Mouse (Mus musculus) CH12.LX (cell line): ENCODE measurements around the gene Ecsit.

ENCODE experiments used
- CTCF ChIP-seq, 2 experiments: IDR thresholded peaks in 1 of 2; conservative IDR thresholded peaks in 1 of 2; 2 replicates each; pipeline ENCODE4 v1.5.1; 2011 to 2012; ENCODE audit warnings: low read depth in 2 of 2, low read length in 2 of 2, improper control_type of control experiment in 1 of 2, inconsistent platforms in 1 of 2, mild to moderate bottlenecking in 1 of 2, moderate library complexity in 1 of 2
- POLR2A ChIP-seq: IDR thresholded peaks from 2 replicates; pipeline ENCODE4 v1.6.1; 2011; ENCODE audit warnings: low read depth, mild to moderate bottlenecking, improper control_type of control experiment, low read length

GRCm38 (mm10) chr9:22054411-22055076 lies 30.7 kb downstream of the Ecsit start:
- TF ChIP-seq CTCF (conservative IDR thresholded peaks at IDR 0.05 in 1 of 2, IDR thresholded peaks at IDR 0.05 in 1 of 2; ENCODE audit: low read depth in 2 of 2, low read length in 2 of 2) (no peak; a peak in 1 of 4 replicates), POLR2A (no peak)
